Mouse (Mus musculus) retina, adult 2 months (tissue): ENCODE measurements around the gene Hdac10.
A peak's percentile ranks its signal among the peaks of the same experiment; 100 is the strongest.

Experiments
- DNase-seq: peaks from one replicate; pipeline ENCODE4 v3.0.0-alpha.2; 2012; ENCODE audit warnings: low read depth, low spot score

The Hdac10 gene

GRCm38 (mm10) chr15:89128382-89129350 lies at the start of gene Hdac10:
Hdac10 (minus strand) TSS chr15:89128700.
- DNase-seq, result peak; percentile 74

GRCm38 (mm10) chr15:89177576-89178259 lies 49.2 kb upstream of the Hdac10 start:
- no peak for DNase-seq

- no peak for DNase-seq
Measured at GRCm38 (mm10) chr15:89177121-89177520, 48.6 kb upstream of the Hdac10 start.

DNA sequence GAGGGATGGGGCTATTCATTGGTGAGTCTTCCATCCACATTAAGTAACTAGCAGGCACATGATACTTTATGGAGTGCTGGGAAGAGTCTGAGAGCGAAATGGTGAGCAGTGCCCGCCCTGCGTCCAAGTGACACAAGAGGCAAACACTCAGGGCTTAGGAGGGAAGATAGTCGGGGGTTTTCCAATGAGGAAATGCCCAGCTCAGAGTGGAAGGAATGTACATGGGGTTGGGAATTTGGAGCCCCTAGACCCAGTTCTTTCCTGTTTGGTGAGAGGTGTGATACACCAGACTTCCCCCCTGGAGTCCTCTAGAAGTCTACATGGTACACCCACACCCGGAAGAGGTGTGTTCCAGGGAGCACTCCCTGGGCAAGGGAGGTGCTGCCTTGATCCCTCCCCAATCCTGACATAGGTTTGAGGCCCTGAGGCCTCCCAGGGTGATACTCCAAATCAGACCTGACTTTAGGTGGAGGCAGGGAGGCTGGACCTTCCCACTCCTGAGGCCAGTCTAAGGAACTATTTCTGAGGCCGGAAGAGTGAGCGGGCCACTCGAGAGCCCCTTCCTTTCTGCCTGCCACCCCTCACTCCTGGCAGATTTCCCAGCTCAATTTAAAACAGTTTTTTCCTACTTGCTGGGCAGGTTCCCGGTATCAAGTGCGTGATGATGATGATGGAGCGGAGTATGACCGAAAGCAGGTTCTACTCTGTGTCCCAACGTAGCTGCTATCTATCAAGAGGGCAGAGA lies 47.1 kb upstream of the Hdac10 start:
- no peak for DNase-seq

DNA sequence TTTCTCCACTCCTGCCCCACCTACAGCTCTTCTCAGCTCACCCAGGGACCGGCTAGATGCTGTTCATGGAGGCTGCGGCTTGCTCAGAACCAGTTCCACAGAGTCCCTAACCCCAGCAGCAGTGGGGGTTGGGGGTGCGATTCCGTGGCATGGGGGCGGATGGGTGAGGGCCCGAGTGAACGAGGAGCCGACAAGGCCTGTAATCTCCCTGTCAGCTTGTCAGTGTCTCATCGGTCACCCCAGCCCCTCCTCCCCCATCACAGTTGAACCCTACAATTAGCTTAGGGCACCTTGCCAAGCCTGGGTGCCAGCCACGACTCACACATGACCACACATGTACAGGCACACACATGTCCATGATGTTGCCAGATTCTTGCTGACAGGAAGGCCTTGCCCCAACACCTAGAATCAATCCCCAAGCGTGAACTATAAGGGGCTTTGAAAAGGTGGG lies 46.4 kb upstream of the Hdac10 start:
- no peak for DNase-seq

- no peak for DNase-seq
Measured at GRCm38 (mm10) chr15:89173906-89174214, 45.4 kb upstream of the Hdac10 start.

GRCm38 (mm10) chr15:89173024-89173905 lies 44.8 kb upstream of the Hdac10 start:
- no peak for DNase-seq

DNA sequence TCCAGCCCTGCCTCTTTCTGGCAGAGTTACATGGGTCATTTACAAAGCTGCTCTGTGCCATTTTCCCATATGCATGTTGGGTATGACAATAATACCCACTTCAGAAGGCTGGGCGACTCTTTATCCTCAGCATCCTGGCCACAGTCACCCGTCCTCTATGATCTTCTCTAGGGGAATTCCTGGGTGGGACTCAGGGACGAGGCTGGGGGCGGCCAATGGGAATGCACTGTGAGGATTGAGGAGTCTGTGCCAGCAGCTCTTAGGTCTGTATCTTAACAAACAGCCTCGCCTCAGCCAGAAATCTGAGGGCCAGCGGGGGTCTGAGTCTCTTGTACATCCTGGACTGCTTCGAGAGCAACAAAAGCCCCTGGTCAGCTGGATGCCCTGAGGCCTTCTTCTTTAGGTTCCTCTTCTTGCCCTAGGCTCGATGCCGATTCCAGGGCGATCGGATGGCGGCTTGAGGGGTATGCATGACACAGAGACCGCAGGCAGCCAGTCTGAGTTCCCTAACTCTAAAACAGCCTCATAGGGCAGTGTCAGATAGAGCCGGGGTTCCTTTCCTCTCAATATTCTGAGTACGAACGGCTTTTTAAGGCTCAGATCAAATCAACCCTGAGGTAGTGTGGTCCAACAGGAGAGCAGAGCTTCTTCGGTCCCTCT lies 43.9 kb upstream of the Hdac10 start:
- DNase-seq, result no peak

- DNase-seq, result no peak
Measured at GRCm38 (mm10) chr15:89171526-89172051, 43.1 kb upstream of the Hdac10 start.

- no peak for DNase-seq
Measured at GRCm38 (mm10) chr15:89170102-89170501, 41.6 kb upstream of the Hdac10 start.

DNA sequence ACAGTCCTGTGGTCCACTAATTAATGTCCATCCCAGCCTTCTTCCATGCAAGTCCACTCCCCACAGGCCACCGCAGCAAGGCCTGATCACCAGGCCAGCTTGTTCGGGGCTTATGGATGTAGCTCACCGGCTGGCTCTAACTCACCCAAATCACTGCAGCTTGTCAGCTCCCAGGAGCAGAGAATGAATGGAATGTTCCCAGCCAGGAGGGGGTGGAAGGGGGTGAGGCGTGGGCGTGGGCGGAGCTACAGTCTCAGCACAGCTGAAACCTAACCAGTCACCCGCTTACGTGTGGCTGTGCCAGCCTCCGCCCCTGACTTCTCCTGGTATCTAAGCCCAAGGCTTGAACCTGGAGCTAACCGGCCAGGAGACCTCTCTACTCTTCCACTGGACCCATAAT lies 40.9 kb upstream of the Hdac10 start:
- DNase-seq, result no peak

GRCm38 (mm10) chr15:89168922-89169321 lies 40.4 kb upstream of the Hdac10 start:
- no peak for DNase-seq

- DNase-seq, result no peak
Measured at GRCm38 (mm10) chr15:89165478-89165877, 37.0 kb upstream of the Hdac10 start.

DNA sequence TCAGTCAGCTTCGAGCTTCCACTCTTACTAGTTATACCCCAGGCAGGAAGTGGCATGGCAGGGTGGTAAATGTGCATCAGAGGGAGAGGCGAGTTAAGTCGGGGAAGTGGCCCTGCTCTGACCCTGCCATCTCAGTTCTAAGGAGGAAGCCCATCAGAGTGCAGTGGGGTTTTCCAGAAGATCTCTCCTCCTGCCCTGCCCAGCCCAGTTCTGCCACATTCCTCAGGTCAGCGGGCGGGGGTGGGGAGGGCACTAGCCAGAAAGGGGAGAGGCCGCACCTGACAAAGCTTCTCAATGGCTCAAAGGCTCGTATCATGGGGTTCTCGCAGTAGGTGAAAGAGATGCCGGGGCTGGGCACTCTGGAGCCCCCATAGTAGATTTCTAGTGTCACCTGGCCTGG lies 32.9 kb upstream of the Hdac10 start:
- DNase-seq, result no peak

GRCm38 (mm10) chr15:89158516-89158915 lies 30.0 kb upstream of the Hdac10 start:
- no peak for DNase-seq

DNA sequence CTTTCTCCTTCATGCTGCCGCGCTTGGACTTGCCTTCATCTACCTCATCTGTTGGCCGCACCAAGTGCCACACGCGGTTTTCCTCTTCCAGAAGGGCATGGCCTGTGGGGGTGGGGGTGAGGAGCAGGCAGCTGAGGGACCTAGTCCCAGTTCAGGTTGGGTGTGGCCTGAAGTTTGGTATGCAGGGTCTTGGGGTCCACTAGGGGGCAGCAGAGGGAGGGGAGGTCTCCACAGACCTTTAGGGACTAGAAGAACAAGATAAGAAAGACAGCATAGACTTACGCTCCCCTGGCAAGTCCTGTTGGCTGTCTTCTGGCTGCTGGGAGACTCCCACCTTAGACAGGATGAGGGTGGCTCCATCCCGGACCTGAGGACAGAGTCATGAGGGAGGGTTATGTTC lies 29.5 kb upstream of the Hdac10 start:
- no peak for DNase-seq

DNA sequence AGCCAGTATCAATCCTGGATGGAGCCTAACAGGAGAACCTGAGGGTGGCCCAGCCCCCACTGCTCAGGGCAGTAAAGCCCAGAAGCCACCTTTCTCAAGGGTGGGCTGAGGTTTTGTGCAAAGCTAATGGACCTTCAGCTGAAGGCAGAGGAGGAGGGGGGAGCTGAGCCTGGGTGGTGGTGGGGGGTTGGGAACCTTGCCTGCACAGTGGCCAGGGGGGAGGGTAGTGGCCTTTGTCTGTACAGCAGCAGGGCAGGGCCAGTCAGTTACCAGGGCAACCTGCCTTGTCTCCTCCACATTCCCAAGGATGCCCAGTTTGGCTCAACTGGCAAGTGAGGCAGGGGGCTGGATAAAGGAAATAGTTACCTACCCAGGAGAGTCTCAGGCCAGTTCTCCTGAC lies 23.8 kb upstream of the Hdac10 start:
- no peak for DNase-seq

DNA sequence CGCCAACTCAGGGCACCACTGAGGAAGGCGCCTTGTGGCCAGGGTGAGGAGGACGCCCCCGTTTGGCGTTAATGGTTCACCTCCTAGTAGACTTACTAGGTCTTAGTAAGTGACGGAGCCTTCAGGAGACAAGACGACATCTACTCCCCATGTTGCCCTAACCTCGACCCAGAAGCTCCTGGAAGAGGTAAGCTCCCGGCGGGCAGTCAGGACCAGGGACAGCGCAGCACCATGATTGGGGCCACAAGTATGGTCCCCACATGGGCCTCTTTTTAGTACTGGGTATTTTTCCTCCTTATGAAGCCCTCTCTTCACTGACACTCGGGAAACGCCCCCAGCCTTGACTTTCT lies 21.5 kb upstream of the Hdac10 start:
- no peak for DNase-seq

- no peak for DNase-seq
Measured at GRCm38 (mm10) chr15:89149271-89150040, 21.0 kb upstream of the Hdac10 start, which contains the start of gene Mapk11. Mapk11 (minus strand) TSS chr15:89149628.
